Mouse (Mus musculus) MEL (cell line): ENCODE data around the gene Tgfbr3.
"Not testable (repeated sequence)": the region's sequence is repeated elsewhere in the genome, so short reads cannot be mapped to it uniquely, and the experiment has no call there.

Experiments used
- CTCF ChIP-seq, 3 experiments: IDR thresholded peaks in 2 of 3; conservative IDR thresholded peaks in 1 of 3; 2 replicates each; pipeline ENCODE4 v1.5.1; 2011 to 2012; ENCODE audit warnings: low read length in 3 of 3, low read depth in 2 of 3, mild to moderate bottlenecking in 2 of 3, improper control_type of control experiment in 1 of 3, inconsistent platforms in 1 of 3, mixed read lengths in 1 of 3, moderate library complexity in 1 of 3; ENCODE audit not compliant: control insufficient read depth in 1 of 3, insufficient read depth in 1 of 3, poor library complexity in 1 of 3, severe bottlenecking in 1 of 3
- GATA1 ChIP-seq: IDR thresholded peaks from 2 replicates; pipeline ENCODE4 v1.6.1; 2011; ENCODE audit warnings: low read depth, low read length, improper control_type of control experiment
- MAX ChIP-seq: IDR thresholded peaks from 2 replicates; pipeline ENCODE4 v1.6.1; 2011; ENCODE audit warnings: low read length, improper control_type of control experiment
- MAZ ChIP-seq: IDR thresholded peaks from 2 replicates; pipeline ENCODE4 v1.6.1; 2012; ENCODE audit warnings: low read depth, mild to moderate bottlenecking, inconsistent platforms, low read length, improper control_type of control experiment
- MEF2A ChIP-seq: IDR thresholded peaks from 2 replicates; pipeline ENCODE4 v1.6.1; 2014; ENCODE audit warnings: low read depth, mild to moderate bottlenecking, inconsistent platforms, low read length, improper control_type of control experiment; ENCODE audit not compliant: poor library complexity, insufficient replicate concordance, severe bottlenecking; ENCODE audit errors: extremely low read depth
- MYC ChIP-seq: IDR thresholded peaks from 2 replicates; pipeline ENCODE4 v1.6.1; 2011; ENCODE audit warnings: low read depth, mild to moderate bottlenecking, low read length, improper control_type of control experiment, moderate library complexity
- POLR2A ChIP-seq, 2 experiments: IDR thresholded peaks; 2 replicates each; pipeline ENCODE4 v1.6.1; 2011 to 2012; ENCODE audit warnings: low read length in 2 of 2, mild to moderate bottlenecking in 2 of 2, control low read depth in 1 of 2, improper control_type of control experiment in 1 of 2, low read depth in 1 of 2, moderate library complexity in 1 of 2; ENCODE audit not compliant: control insufficient read depth in 1 of 2, insufficient read depth in 1 of 2, poor library complexity in 1 of 2
- POLR2AphosphoS2 ChIP-seq: IDR thresholded peaks from 2 replicates; pipeline ENCODE4 v1.6.1; 2011; ENCODE audit warnings: low read length, improper control_type of control experiment
- TBP ChIP-seq: IDR thresholded peaks from 2 replicates; pipeline ENCODE4 v1.8.0; 2011; ENCODE audit warnings: low read depth, low read length, improper control_type of control experiment
- ZMIZ1 ChIP-seq: IDR thresholded peaks from 2 replicates; pipeline ENCODE4 v1.6.1; 2012; ENCODE audit warnings: low read depth, mild to moderate bottlenecking, inconsistent platforms, low read length, improper control_type of control experiment, moderate library complexity
- ZNF384 ChIP-seq: IDR thresholded peaks from 2 replicates; pipeline ENCODE4 v1.6.1; 2012; ENCODE audit warnings: low read depth, mild to moderate bottlenecking, inconsistent platforms, low read length, improper control_type of control experiment

- TF ChIP-seq TBP; MAX; MEF2A; CTCF (IDR thresholded peaks at IDR 0.05 in 2 of 3, conservative IDR thresholded peaks at IDR 0.05 in 1 of 3; ENCODE audit: control insufficient read depth in 1 of 3, insufficient read depth in 1 of 3, low read depth in 2 of 3, low read length in 3 of 3, poor library complexity in 1 of 3, severe bottlenecking in 1 of 3); POLR2AphosphoS2; ZMIZ1; MAZ; GATA1; MYC; ZNF384; POLR2A (IDR thresholded peaks at IDR 0.05; ENCODE audit: control insufficient read depth in 1 of 2, insufficient read depth in 1 of 2, low read depth in 1 of 2, low read length in 2 of 2, poor library complexity in 1 of 2): not testable (repeated sequence)
These were observed 65.9 kb downstream of the Tgfbr3 start for GRCm38 (mm10) chr5:107223483-107223882.
